Mouse (Mus musculus): ENCODE measurements around the gene Elp5. TPM values are rescaled to one million over a fixed set of nuclear protein-coding genes. Genes with fewer than 3 reads are reported as not detected.

Elp5 gene
- polyA plus RNA-seq, 1 experiment from 2014 or later, result 111 TPM

- peaks cover 51% of the 10 kb centered on the region for H3K36me3 ChIP-seq
- H3K9me3 ChIP-seq, result no peaks in the 10 kb centered on the region
- H3K4me2 ChIP-seq, result 0 out of 2 replicates have a peak overlapping the region, but pooled peaks have one; percentile 81
- H3K9ac ChIP-seq, result no peak overlapping the region
- ATAC-seq (ENCODE audit: insufficient number of reproducible peaks, low FRiP score, low TSS enrichment, low read depth), result no peak
- H3K4me3 ChIP-seq, result no peak overlapping the region
- no peaks in the 10 kb centered on the region for H3K27me3 ChIP-seq
- H3K27ac ChIP-seq, result no peak overlapping the region
- WGBS, result 49% methylated on average over 5 of the region's 5 CpGs
- H3K4me1 ChIP-seq, result peaks cover 30% of the 10 kb centered on the region
Observed at GRCm38 (mm10) chr11:70014051-70014450, 31.7 kb upstream of the Elp5 start.

DNA sequence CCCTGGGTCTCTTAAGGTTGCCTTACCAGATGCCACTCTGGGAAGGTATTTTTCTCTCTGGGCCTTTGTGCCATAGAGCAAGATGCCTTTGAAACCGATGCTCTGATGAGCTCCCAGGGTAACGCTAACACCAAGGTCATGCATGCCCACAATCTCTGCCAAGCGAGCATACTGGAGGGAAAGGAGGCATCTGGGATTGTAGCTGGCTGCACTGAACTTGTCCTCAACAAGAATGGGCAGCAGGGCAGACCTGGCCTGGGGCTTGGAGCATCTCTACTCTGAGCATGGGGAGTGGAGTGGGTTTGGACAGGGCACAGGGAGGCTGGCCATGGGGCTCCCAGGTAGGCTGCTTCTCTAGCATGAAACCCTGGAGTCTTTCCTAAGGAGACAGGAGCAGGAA is 31.1 kb upstream of the Elp5 start:
- Histone ChIP-seq H3K27ac (no peak overlapping the region), H3K36me3 (peaks cover 58% of the 10 kb centered on the region), H3K9ac (no peak overlapping the region), H3K4me1 (peaks cover 23% of the 10 kb centered on the region), H3K9me3 (no peaks in the 10 kb centered on the region), H3K4me2 (no peak overlapping the region), H3K27me3 (no peaks in the 10 kb centered on the region), H3K4me3 (no peak overlapping the region)
- 90% methylated on average over 3 of the region's 3 CpGs for WGBS
- no peak for ATAC-seq (ENCODE audit: insufficient number of reproducible peaks, low FRiP score, low TSS enrichment, low read depth)

DNA sequence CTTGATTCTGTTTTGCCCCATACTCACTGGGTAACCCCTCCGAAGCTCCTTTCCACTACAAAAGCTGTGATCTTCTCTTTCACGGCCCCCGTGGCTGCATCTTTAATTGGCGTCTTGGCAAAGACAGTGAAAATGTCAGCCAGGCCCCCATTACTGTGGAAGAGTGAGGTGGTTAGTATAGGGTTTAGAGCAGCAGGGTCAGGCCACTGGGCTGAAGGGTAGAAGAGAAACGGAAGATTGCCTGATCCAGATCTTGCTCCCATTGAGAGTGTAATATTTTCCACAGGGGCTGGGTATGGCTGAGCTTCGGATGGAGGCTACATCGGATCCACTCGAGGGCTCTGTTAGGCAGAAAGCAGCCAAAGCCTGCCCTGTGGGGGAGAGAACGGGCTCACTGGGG is 30.6 kb upstream of the Elp5 start:
- Histone ChIP-seq H3K27me3 (no peaks in the 10 kb centered on the region), H3K36me3 (peaks cover 63% of the 10 kb centered on the region), H3K4me2 (no peak overlapping the region), H3K9ac (no peak overlapping the region), H3K27ac (no peak overlapping the region), H3K4me3 (no peak overlapping the region), H3K9me3 (no peaks in the 10 kb centered on the region), H3K4me1 (peaks cover 21% of the 10 kb centered on the region)
- ATAC-seq (ENCODE audit: insufficient number of reproducible peaks, low FRiP score, low TSS enrichment, low read depth), result no peak
- WGBS, result 86% methylated on average over 9 of the region's 9 CpGs

- Histone ChIP-seq H3K9me3 (no peaks in the 10 kb centered on the region), H3K36me3 (peaks cover 82% of the 10 kb centered on the region), H3K27me3 (no peaks in the 10 kb centered on the region), H3K4me1 (peaks cover 12% of the 10 kb centered on the region), H3K9ac (no peak overlapping the region), H3K4me2 (no peak overlapping the region), H3K4me3 (no peak overlapping the region), H3K27ac (no peak overlapping the region)
- WGBS, result 90% methylated on average over 10 of the region's 10 CpGs
- ATAC-seq (ENCODE audit: insufficient number of reproducible peaks, low FRiP score, low TSS enrichment, low read depth), result no peak
Observed at GRCm38 (mm10) chr11:70010961-70011360, 28.6 kb upstream of the Elp5 start.

- Histone ChIP-seq H3K4me2 (no peak overlapping the region), H3K27me3 (no peaks in the 10 kb centered on the region), H3K9ac (no peak overlapping the region), H3K9me3 (no peaks in the 10 kb centered on the region), H3K4me1 (peaks cover 12% of the 10 kb centered on the region), H3K36me3 (peaks cover 86% of the 10 kb centered on the region), H3K4me3 (no peak overlapping the region), H3K27ac (no peak overlapping the region)
- 88% methylated on average over 12 of the region's 12 CpGs for WGBS
- ATAC-seq (ENCODE audit: insufficient number of reproducible peaks, low FRiP score, low TSS enrichment, low read depth), result no peak
Observed at GRCm38 (mm10) chr11:70010548-70010947, 28.2 kb upstream of the Elp5 start.

DNA sequence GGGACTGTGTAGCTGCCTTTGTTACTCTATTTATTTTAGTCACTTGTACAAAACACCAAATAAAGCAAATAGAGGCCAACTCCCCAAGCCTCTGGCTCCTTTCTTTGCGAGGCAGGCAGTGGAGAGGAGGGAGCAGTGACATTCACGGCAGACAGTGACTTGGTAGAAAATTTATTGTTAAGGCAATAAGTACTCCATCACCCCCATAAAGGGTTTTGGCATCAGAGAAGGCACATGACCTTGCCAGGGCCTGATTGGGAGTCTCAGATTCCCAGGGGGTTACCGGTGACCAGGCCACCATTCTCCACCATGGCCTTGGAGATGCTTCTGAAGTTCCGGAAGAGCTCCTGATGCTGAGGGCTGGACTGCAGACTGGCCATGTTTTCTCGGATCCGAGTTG is 27.7 kb upstream of the Elp5 start:
- no peak overlapping the region for H3K27ac ChIP-seq
- H3K4me3 ChIP-seq, result no peak overlapping the region
- no peak overlapping the region for H3K4me2 ChIP-seq
- H3K9me3 ChIP-seq, result no peaks in the 10 kb centered on the region
- no peaks in the 10 kb centered on the region for H3K27me3 ChIP-seq
- H3K9ac ChIP-seq, result no peak overlapping the region
- peaks cover 91% of the 10 kb centered on the region for H3K36me3 ChIP-seq
- 92% methylated on average over 6 of the region's 6 CpGs for WGBS
- peaks cover 12% of the 10 kb centered on the region for H3K4me1 ChIP-seq
- no peak for ATAC-seq (ENCODE audit: insufficient number of reproducible peaks, low FRiP score, low TSS enrichment, low read depth)

DNA sequence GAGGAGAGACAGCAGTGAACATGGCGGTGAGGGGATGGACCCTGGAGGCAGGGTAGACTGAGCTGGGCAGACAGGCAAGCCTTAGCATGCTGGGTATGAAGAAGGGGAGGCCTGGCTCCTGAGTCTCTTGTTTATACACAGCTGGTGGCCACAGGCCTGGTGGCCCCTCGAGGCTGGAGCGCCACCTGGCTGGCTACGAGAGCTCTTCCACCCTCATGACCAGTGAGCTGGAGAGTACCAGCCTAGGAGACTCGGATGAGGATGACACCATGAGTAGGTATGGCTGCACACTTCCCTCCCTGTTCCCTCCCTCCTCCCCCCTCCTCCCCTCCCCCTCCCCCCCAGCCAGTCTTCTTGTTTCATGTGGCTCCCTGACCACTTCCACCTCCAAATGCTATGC is 23.2 kb upstream of the Elp5 start:
- peaks cover 67% of the 10 kb centered on the region for H3K36me3 ChIP-seq
- H3K4me2 ChIP-seq, result no peak overlapping the region
- no peak overlapping the region for H3K9ac ChIP-seq
- no peak for ATAC-seq (ENCODE audit: insufficient number of reproducible peaks, low FRiP score, low TSS enrichment, low read depth)
- no peaks in the 10 kb centered on the region for H3K9me3 ChIP-seq
- no peak overlapping the region for H3K4me3 ChIP-seq
- H3K27me3 ChIP-seq, result no peaks in the 10 kb centered on the region
- no peak overlapping the region for H3K27ac ChIP-seq
- 59% methylated on average over 4 of the region's 5 CpGs for WGBS
- peaks cover 33% of the 10 kb centered on the region for H3K4me1 ChIP-seq

GRCm38 (mm10) chr11:70002471-70002870 is 20.2 kb upstream of the Elp5 start:
- peaks cover 57% of the 10 kb centered on the region for H3K36me3 ChIP-seq
- H3K4me2 ChIP-seq, result peak overlapping the region; percentile 67
- no peak overlapping the region for H3K9ac ChIP-seq
- H3K27ac ChIP-seq, result no peak overlapping the region
- no peaks in the 10 kb centered on the region for H3K27me3 ChIP-seq
- H3K4me1 ChIP-seq, result peaks cover 53% of the 10 kb centered on the region
- H3K9me3 ChIP-seq, result no peaks in the 10 kb centered on the region
- H3K4me3 ChIP-seq, result peak overlapping the region; percentile 88; the same call in 1 of the 2 replicates
- ATAC-seq (ENCODE audit: insufficient number of reproducible peaks, low FRiP score, low TSS enrichment, low read depth), result no peak
- 90% methylated on average over 2 of the region's 2 CpGs for WGBS

- Histone ChIP-seq H3K4me2 (peak overlapping the region; percentile 67), H3K9ac (no peak overlapping the region), H3K4me3 (peak overlapping the region; percentile 88), H3K27me3 (no peaks in the 10 kb centered on the region), H3K4me1 (peaks cover 58% of the 10 kb centered on the region), H3K9me3 (no peaks in the 10 kb centered on the region), H3K27ac (no peak overlapping the region), H3K36me3 (peaks cover 50% of the 10 kb centered on the region)
- no peak for ATAC-seq (ENCODE audit: insufficient number of reproducible peaks, low FRiP score, low TSS enrichment, low read depth)
Observed at GRCm38 (mm10) chr11:70001865-70002264, 19.5 kb upstream of the Elp5 start.

GRCm38 (mm10) chr11:70001159-70001558 is 18.8 kb upstream of the Elp5 start:
- Histone ChIP-seq H3K4me3 (peak overlapping the region; percentile 88), H3K4me1 (peaks cover 58% of the 10 kb centered on the region), H3K36me3 (peaks cover 43% of the 10 kb centered on the region), H3K9ac (peak overlapping the region; percentile 83), H3K4me2 (peak overlapping the region; percentile 67), H3K27me3 (no peaks in the 10 kb centered on the region), H3K27ac (peak overlapping the region; percentile 98), H3K9me3 (no peaks in the 10 kb centered on the region)
- no peak for ATAC-seq (ENCODE audit: insufficient number of reproducible peaks, low FRiP score, low TSS enrichment, low read depth)
- 11% methylated on average over 8 of the region's 8 CpGs for WGBS

DNA sequence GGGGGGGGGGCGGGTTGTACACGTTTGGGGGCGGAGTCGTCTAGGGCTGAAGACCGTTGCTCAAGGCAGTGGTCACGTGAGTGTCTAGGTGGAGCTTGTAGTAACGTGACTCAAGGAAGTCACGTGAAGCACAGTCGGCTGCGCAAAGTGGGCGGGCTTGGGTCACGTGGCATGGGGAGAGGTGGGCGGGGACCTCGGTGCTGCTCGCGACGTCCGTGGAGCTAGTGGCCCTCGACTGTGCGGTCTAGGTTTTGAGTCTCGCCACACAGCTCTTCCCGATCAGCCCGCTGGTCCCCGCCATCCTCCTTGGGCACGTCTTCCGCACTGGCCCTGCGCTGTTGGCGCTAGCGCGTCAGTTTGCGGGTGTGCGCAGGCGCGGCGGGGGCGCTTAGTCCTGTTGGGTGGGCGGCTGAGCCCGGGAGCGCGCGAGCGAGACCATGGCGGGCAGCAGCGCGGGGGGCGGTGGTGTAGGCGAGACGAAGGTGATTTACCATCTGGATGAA is 18.1 kb upstream of the Elp5 start, which contains the start of gene Dvl2:
Gene Dvl2 (plus strand): TSS at position 200 of the 503 bp plus-strand sequence.
- under 1% methylated on average over 47 of the region's 48 CpGs for WGBS
- peak within 1 kb of the TSS; percentile 98 for H3K27ac ChIP-seq
- peaks cover 58% of the 10 kb centered on the region for H3K4me1 ChIP-seq

DNA sequence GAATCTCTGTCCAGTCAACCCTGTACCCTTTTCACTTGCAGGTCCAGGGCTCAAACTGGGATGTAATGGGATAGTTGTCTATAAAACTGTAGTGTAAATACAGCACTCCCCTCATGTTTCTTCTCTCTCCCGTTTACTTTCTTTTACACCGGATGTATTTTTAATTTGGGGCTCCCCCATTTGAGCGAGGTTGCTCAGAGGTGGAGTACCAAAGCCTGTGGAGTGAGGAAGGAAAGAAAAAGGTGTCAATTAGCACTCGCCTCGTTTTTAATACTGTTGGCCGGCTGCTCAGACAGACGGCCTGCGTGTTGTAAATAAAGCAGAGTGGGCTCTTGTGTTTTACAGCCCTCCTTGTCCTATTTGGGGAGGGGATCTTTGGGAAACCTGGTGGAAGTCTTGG is 17.3 kb upstream of the Elp5 start:
- peaks cover 30% of the 10 kb centered on the region for H3K36me3 ChIP-seq
- no peaks in the 10 kb centered on the region for H3K27me3 ChIP-seq
- no peak overlapping the region for H3K9ac ChIP-seq
- no peaks in the 10 kb centered on the region for H3K9me3 ChIP-seq
- H3K4me2 ChIP-seq, result no peak overlapping the region
- H3K4me3 ChIP-seq, result peak overlapping the region; percentile 88; the same call in 1 of the 2 replicates
- peak overlapping the region; percentile 98 for H3K27ac ChIP-seq
- WGBS, result 70% methylated on average over 8 of the region's 8 CpGs
- no peak for ATAC-seq (ENCODE audit: insufficient number of reproducible peaks, low FRiP score, low TSS enrichment, low read depth)
- H3K4me1 ChIP-seq, result peaks cover 57% of the 10 kb centered on the region

More for the DNA sequence above, 18.1 kb upstream of the Elp5 start, which contains the start of gene Dvl2:
- Histone ChIP-seq H3K27me3 (no peaks in the 10 kb centered on the region), H3K4me2 (peak within 1 kb of the TSS; percentile 67), H3K9ac (peak within 1 kb of the TSS; percentile 83), H3K4me3 (peak within 1 kb of the TSS; percentile 88), H3K9me3 (no peaks in the 10 kb centered on the region), H3K36me3 (peaks cover 36% of the 10 kb centered on the region)
- ATAC-seq (ENCODE audit: insufficient number of reproducible peaks, low FRiP score, low TSS enrichment, low read depth), result peak; percentile 57
